Mouse (Mus musculus) embryo, embryonic 10 days (tissue): Measurements from ENCODE around the gene Dcaf5.

Source experiments
- DNase-seq: peaks from one replicate; pipeline ENCODE4 v3.0.0-alpha.2; 2015; ENCODE audit warnings: low spot score

Gene Dcaf5

GRCm38 (mm10) chr12:80407824-80408223, 28.6 kb downstream of the Dcaf5 start:
- peak; percentile 73 for DNase-seq

GRCm38 (mm10) chr12:80406650-80407049, 29.8 kb downstream of the Dcaf5 start:
- peak; percentile 64 for DNase-seq

GRCm38 (mm10) chr12:80404139-80404538, 32.3 kb downstream of the Dcaf5 start:
- no peak for DNase-seq

- DNase-seq: no peak
Measured at GRCm38 (mm10) chr12:80399147-80399546, 37.3 kb downstream of the Dcaf5 start.

GRCm38 (mm10) chr12:80396397-80396796, 40.0 kb downstream of the Dcaf5 start:
- DNase-seq: no peak

- DNase-seq: no peak
Measured at GRCm38 (mm10) chr12:80395270-80395669, 41.1 kb downstream of the Dcaf5 start.

GRCm38 (mm10) chr12:80394045-80394444, 42.4 kb downstream of the Dcaf5 start:
- DNase-seq: no peak

GRCm38 (mm10) chr12:80389448-80389847, 47.0 kb downstream of the Dcaf5 start:
- peak; percentile 56 for DNase-seq

GRCm38 (mm10) chr12:80387326-80387725, 49.1 kb downstream of the Dcaf5 start:
- DNase-seq: no peak

GRCm38 (mm10) chr12:80385361-80385760, 51.0 kb downstream of the Dcaf5 start:
- DNase-seq: no peak

- no peak for DNase-seq
Measured at GRCm38 (mm10) chr12:80383478-80383877, 52.9 kb downstream of the Dcaf5 start.

GRCm38 (mm10) chr12:80382794-80383193, 53.6 kb downstream of the Dcaf5 start:
- no peak for DNase-seq

GRCm38 (mm10) chr12:80379831-80380457, 56.5 kb downstream of the Dcaf5 start:
- DNase-seq: peak; percentile 31

- no peak for DNase-seq
Measured at GRCm38 (mm10) chr12:80379393-80379792, 57.0 kb downstream of the Dcaf5 start.

GRCm38 (mm10) chr12:80377604-80378003, 58.8 kb downstream of the Dcaf5 start:
- peak; percentile 79 for DNase-seq

- DNase-seq: no peak
Measured at GRCm38 (mm10) chr12:80375721-80376120, 60.7 kb downstream of the Dcaf5 start.

- no peak for DNase-seq
Measured at GRCm38 (mm10) chr12:80374736-80375135, 61.7 kb downstream of the Dcaf5 start.

- DNase-seq: no peak
Measured at GRCm38 (mm10) chr12:80372946-80373345, 63.5 kb downstream of the Dcaf5 start.

- no peak for DNase-seq
Measured at GRCm38 (mm10) chr12:80367227-80367626, 69.2 kb downstream of the Dcaf5 start.

- DNase-seq: no peak
Measured at GRCm38 (mm10) chr12:80366004-80366480, 70.4 kb downstream of the Dcaf5 start.

GRCm38 (mm10) chr12:80365345-80365744, 71.1 kb downstream of the Dcaf5 start:
- DNase-seq: no peak

GRCm38 (mm10) chr12:80361655-80362054, 74.7 kb downstream of the Dcaf5 start:
- no peak for DNase-seq

- no peak for DNase-seq
Measured at GRCm38 (mm10) chr12:80360321-80360720, 76.1 kb downstream of the Dcaf5 start.

GRCm38 (mm10) chr12:80344777-80345231, 91.6 kb downstream of the Dcaf5 start:
- no peak for DNase-seq
